10 mouse cellular contexts compared by ENCODE assay signal in the genomic region with DNA sequence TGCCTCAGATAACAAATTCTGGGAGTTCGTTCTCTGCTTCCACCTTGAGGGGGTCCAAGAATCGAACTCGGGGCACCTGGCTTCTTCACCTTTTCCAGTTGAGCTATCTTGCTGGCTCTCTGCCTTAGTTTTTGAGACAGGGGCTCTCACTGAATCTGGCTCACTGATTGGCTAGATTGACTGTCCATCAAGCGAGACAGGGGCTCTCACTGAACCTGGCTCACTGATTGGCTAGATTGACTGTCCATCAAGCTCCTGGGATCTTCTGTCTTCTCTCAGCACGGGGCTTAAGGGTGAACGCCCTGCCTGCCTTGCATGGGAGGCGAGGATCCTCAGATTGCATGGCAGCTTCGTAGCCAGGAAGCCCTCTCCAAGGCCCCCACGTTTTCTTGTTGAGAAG. TPM values are rescaled to one million over a fixed set of nuclear protein-coding genes. Genes with fewer than 3 reads are reported as not detected.
DNase-seq lines count a peak whose midpoint lies in the region; ATAC-seq and TF ChIP-seq lines count a peak whose summit lies in the region.
"Had no signal": no experiment of that assay in that cellular context is flagged by ENCODE, and none has a peak within 500 bp of the region (broad histone marks: within the 10 kb centered on the region; RNA-seq: fewer than 3 reads in every experiment).

No protein-coding gene starts in this region.

- H3K36me3 ChIP-seq in forebrain, embryonic 11.5 days (ENCODE audit: control insufficient read depth, insufficient read depth, low read length) = no peaks in the 10 kb centered on the region
- H3K36me3 ChIP-seq in forebrain, embryonic 15.5 days = no peaks in the 10 kb centered on the region
- no peaks in the 10 kb centered on the region for H3K36me3 ChIP-seq in midbrain, postnatal 0 days (ENCODE audit: insufficient read depth, low read length)
- H3K36me3 ChIP-seq in midbrain, embryonic 15.5 days (replicated peaks) = no peaks in the 10 kb centered on the region
- H3K36me3 ChIP-seq: hindbrain, embryonic 15.5 days had no signal

- H3K9me3 ChIP-seq in forebrain, embryonic 11.5 days (ENCODE audit: control insufficient read depth, low read length) = no peaks in the 10 kb centered on the region
- H3K9me3 ChIP-seq in forebrain, embryonic 15.5 days = no peaks in the 10 kb centered on the region
- no peaks in the 10 kb centered on the region for H3K9me3 ChIP-seq in midbrain, postnatal 0 days (ENCODE audit: low read length)
- no peaks in the 10 kb centered on the region for H3K9me3 ChIP-seq in midbrain, embryonic 15.5 days
- H3K9me3 ChIP-seq: hindbrain, embryonic 15.5 days had no signal

- peak; percentile 72 for DNase-seq in forebrain, embryonic 11.5 days (ENCODE audit: low spot score)
- DNase-seq in midbrain, postnatal 0 days (ENCODE audit: low spot score) = peak; percentile 75
- DNase-seq in embryo, embryonic 10.5 days (ENCODE audit: low spot score) = peak; percentile 83
- DNase-seq in kidney, postnatal 36 days = peak; percentile 32 to 64
- DNase-seq in right cerebral cortex, adult 2 months (ENCODE audit: low spot score in 2 of 2) = peak; percentile 11 to 14
- DNase-seq in urinary bladder, postnatal 25 days (ENCODE audit: low spot score) = no peak

- no peak for TF ChIP-seq CTCF in midbrain, postnatal 0 days (IDR thresholded peaks at IDR 0.05)

- H3K27ac ChIP-seq in forebrain, embryonic 11.5 days (ENCODE audit: low read depth, low read length) = no peak overlapping the region
- no peak overlapping the region for H3K27ac ChIP-seq in forebrain, embryonic 15.5 days (replicated peaks)
- H3K27ac ChIP-seq in midbrain, postnatal 0 days (ENCODE audit: low read depth, low read length) = no peak overlapping the region
- H3K27ac ChIP-seq in midbrain, embryonic 15.5 days = no peak overlapping the region
- H3K27ac ChIP-seq: hindbrain, embryonic 15.5 days had no signal

- ATAC-seq in forebrain, embryonic 11.5 days (replicated peaks; ENCODE audit: low FRiP score) = no peak
- ATAC-seq in forebrain, embryonic 15.5 days (replicated peaks) = no peak
- no peak for ATAC-seq in midbrain, postnatal 0 days (ENCODE audit: low FRiP score)
- ATAC-seq in midbrain, embryonic 15.5 days (replicated peaks) = no peak

- H3K27me3 ChIP-seq in forebrain, embryonic 11.5 days (ENCODE audit: control insufficient read depth, insufficient read depth, low read length) = no peaks in the 10 kb centered on the region
- no peaks in the 10 kb centered on the region for H3K27me3 ChIP-seq in forebrain, embryonic 15.5 days
- H3K27me3 ChIP-seq in midbrain, postnatal 0 days (ENCODE audit: insufficient read depth, low read length) = no peaks in the 10 kb centered on the region
- no peaks in the 10 kb centered on the region; the same call in 1 of the 2 replicates for H3K27me3 ChIP-seq in midbrain, embryonic 15.5 days (replicated peaks)
- H3K27me3 ChIP-seq: hindbrain, embryonic 15.5 days had no signal

- no peak overlapping the region for H3K9ac ChIP-seq in forebrain, embryonic 11.5 days (ENCODE audit: low read length)
- H3K9ac ChIP-seq in forebrain, embryonic 15.5 days (replicated peaks) = no peak overlapping the region
- no peak overlapping the region for H3K9ac ChIP-seq in midbrain, postnatal 0 days (replicated peaks; ENCODE audit: low read length, poor library complexity, severe bottlenecking)
- no peak overlapping the region for H3K9ac ChIP-seq in midbrain, embryonic 15.5 days
- H3K9ac ChIP-seq: hindbrain, embryonic 15.5 days had no signal

- 52% methylated on average over 9 of the region's 9 CpGs for WGBS in forebrain, embryonic 11.5 days
- 63% methylated on average over 9 of the region's 9 CpGs for WGBS in forebrain, embryonic 15.5 days
- 55% methylated on average over 9 of the region's 9 CpGs for WGBS in midbrain, postnatal 0 days
- 60% methylated on average over 9 of the region's 9 CpGs for WGBS in midbrain, embryonic 15.5 days

- H3K4me3 ChIP-seq in forebrain, embryonic 11.5 days (ENCODE audit: low read depth, low read length) = no peak overlapping the region
- H3K4me3 ChIP-seq in forebrain, embryonic 15.5 days = no peak overlapping the region
- no peak overlapping the region for H3K4me3 ChIP-seq in midbrain, postnatal 0 days (ENCODE audit: low read depth, low read length)
- no peak overlapping the region for H3K4me3 ChIP-seq in midbrain, embryonic 15.5 days
- H3K4me3 ChIP-seq: hindbrain, embryonic 15.5 days had no signal

- no peak overlapping the region for H3K4me2 ChIP-seq in forebrain, embryonic 11.5 days (ENCODE audit: low read depth, low read length, severe bottlenecking)
- H3K4me2 ChIP-seq in forebrain, embryonic 15.5 days (replicated peaks) = no peak overlapping the region
- H3K4me2 ChIP-seq in midbrain, postnatal 0 days (ENCODE audit: low read depth, low read length, poor library complexity, severe bottlenecking) = no peak overlapping the region
- H3K4me2 ChIP-seq in midbrain, embryonic 15.5 days = no peak overlapping the region
- H3K4me2 ChIP-seq: hindbrain, embryonic 15.5 days had no signal

- peaks cover 12% of the 10 kb centered on the region for H3K4me1 ChIP-seq in forebrain, embryonic 11.5 days (replicated peaks; ENCODE audit: control insufficient read depth, insufficient read depth, low read length)
- H3K4me1 ChIP-seq in forebrain, embryonic 15.5 days = peaks cover 16% of the 10 kb centered on the region
- H3K4me1 ChIP-seq in midbrain, postnatal 0 days (ENCODE audit: insufficient read depth, low read length) = no peaks in the 10 kb centered on the region
- H3K4me1 ChIP-seq in midbrain, embryonic 15.5 days = peaks cover 10% of the 10 kb centered on the region

RNA-seq across cellular contexts. Expression of gene Slc2a10, which starts 43.8 kb away (rescaled TPM):
- 4.2 TPM in 2 replicates for polyA plus RNA-seq in forebrain, embryonic 11.5 days (2014; fragmentation: Nextera tagmentation; extraction: Ambion mirVana)
- polyA plus RNA-seq in forebrain, embryonic 15.5 days (2015; fragmentation: Nextera tagmentation; extraction: Ambion mirVana) = 2.4 and 2.6 TPM in 2 replicates
- total RNA-seq in midbrain, postnatal 0 days (2014; rRNA removed) = 1.8 and 1.9 TPM in 2 replicates
- polyA plus RNA-seq in midbrain, postnatal 0 days (2015; fragmentation: Nextera tagmentation; extraction: Ambion mirVana) = 2.5 and 2.6 TPM in 2 replicates
- polyA plus RNA-seq in midbrain, embryonic 15.5 days (2015; fragmentation: Nextera tagmentation; extraction: Ambion mirVana) = 1.6 and 2.6 TPM in 2 replicates
- total RNA-seq: neutrophil, adult 5-6 weeks had no signal

RNA-seq across cellular contexts. Expression of gene Eya2, which starts 47.4 kb away (rescaled TPM):
- polyA plus RNA-seq in forebrain, embryonic 11.5 days (2014; fragmentation: Nextera tagmentation; extraction: Ambion mirVana) = 10.3 TPM in 2 replicates
- polyA plus RNA-seq in forebrain, embryonic 15.5 days (2015; fragmentation: Nextera tagmentation; extraction: Ambion mirVana) = 2.8 TPM in 2 replicates
- 12.0 and 21.6 TPM in 2 replicates for total RNA-seq in midbrain, postnatal 0 days (2014; rRNA removed)
- polyA plus RNA-seq in midbrain, postnatal 0 days (2015; fragmentation: Nextera tagmentation; extraction: Ambion mirVana) = 6.0 and 7.1 TPM in 2 replicates
- 4.6 and 9.0 TPM in 2 replicates for polyA plus RNA-seq in midbrain, embryonic 15.5 days (2015; fragmentation: Nextera tagmentation; extraction: Ambion mirVana)

RNA-seq across cellular contexts. Expression of gene Trp53rka, which starts 54.3 kb away (rescaled TPM):
- polyA plus RNA-seq in forebrain, embryonic 11.5 days (2014; fragmentation: Nextera tagmentation; extraction: Ambion mirVana) = 53.1 and 58.9 TPM in 2 replicates
- polyA plus RNA-seq in forebrain, embryonic 15.5 days (2015; fragmentation: Nextera tagmentation; extraction: Ambion mirVana) = 47.1 and 48.6 TPM in 2 replicates
- total RNA-seq in midbrain, postnatal 0 days (2014; rRNA removed) = 37.1 and 54.9 TPM in 2 replicates
- polyA plus RNA-seq in midbrain, postnatal 0 days (2015; fragmentation: Nextera tagmentation; extraction: Ambion mirVana) = 37.0 and 40.3 TPM in 2 replicates
- polyA plus RNA-seq in midbrain, embryonic 15.5 days (2015; fragmentation: Nextera tagmentation; extraction: Ambion mirVana) = 50.9 and 51.1 TPM in 2 replicates
